Mouse (Mus musculus): ENCODE measurements at regions not wholly inside any gene's neighbourhood (a gene's known extent, or its start where the extent isn't known, plus 50 kb on each side); places are given as distances from the start of the nearest gene placed in this dataset.

DNA sequence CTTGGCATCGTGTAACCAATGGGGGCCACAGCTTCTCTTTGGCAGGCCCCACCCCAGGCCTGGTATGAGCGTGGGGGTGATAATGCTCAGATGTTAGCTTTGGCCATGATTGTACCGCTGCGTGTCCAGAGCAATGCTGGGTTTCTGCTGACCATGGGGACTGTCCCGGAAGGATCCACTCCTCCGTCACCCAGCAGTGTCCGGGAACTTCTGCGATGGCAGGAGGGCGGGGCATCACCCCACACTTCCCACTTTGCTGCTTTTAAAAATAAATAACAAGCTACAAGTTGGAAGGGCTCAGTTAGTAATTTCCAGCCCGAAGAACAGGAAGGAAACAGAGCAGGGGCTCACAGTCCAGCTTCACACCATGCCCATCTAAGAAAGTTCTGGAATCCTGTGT is 116.7 kb upstream of the Ptpn1 start:
- DNase-seq = no peak

GRCm38 (mm10) chr2:167809256-167809655 is 119.6 kb upstream of the Tmem189 start:
- DNase-seq = no peak

DNA sequence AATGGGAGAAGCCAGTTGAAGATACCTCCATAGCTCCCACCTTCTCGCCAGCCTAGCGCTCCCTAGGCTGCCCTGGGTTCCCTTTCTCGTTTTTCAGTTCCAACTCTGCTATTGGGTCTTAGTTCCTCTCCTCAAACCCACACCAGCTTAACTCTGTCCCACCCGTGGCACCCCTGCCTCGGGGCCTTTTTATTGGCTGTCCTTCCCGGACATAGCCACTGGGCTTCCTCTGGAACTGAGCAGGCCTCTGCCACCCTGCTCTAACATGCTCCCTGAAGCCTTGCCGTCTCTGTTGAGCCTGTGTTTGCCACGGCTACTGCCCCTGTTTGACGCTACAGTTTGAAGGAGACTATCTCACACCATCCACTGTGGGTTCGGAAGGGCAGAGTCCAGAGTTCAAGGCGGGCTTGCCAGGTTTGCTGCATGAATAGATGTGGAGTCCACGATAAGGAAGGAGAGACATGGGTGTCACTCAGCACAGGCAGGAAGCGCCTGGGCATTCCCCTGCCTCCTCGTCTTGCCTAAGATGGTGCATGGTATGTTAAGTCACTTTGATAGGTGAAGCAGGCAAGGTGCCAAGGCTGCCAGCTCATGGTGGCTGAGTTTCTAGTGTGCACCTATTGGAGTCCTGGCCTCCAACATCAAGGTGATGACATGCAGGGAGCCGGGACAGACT is 116.1 kb upstream of the Tmem189 start:
- peak in 1 of 2 experiments; percentile 28 for DNase-seq

GRCm38 (mm10) chr2:167804493-167805227 is 115.0 kb upstream of the Tmem189 start:
- peak; percentile 35 to 45 for DNase-seq

DNA sequence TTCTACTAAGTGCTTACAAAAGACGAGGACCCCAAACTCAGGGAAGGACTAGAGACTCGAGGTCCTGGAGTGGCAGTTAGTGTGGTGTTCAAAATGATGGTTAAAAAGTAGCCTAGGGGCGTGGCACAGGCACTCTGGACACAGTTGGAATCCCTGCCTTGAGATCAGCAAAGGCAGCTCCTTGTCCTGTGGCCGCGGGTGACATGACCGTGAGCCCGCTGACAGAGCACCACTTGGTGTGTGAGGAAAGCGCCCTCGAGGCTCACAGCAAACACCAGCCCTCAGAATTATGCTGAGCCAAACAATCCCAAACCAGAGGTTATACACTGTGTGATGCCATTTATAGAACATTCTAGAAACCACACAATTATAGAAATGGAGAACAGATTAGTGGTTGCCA is 112.9 kb upstream of the Tmem189 start:
- no peak for DNase-seq

DNA sequence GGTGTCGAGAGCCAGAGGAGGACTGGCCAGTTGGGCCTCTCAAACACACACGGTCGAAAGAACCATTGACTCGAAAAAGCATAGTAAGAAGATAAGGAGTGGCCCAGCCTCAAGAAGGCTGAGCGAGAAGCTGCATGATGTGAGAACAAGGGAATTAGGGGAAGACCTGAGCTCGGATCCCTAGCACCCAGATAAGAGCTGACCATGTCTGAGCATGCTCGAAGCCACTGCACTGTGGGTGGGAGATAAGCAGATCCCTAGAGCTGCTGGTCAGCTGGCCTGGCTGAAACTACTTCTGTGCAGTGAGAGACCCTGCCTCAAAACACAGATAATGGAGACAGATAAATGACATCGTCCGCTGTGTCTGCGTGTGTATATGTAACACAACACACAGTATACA is 111.8 kb upstream of the Tmem189 start:
- no peak for DNase-seq

- no peak for DNase-seq
These were observed 111.1 kb upstream of the Tmem189 start for GRCm38 (mm10) chr2:167800648-167801245.

DNA sequence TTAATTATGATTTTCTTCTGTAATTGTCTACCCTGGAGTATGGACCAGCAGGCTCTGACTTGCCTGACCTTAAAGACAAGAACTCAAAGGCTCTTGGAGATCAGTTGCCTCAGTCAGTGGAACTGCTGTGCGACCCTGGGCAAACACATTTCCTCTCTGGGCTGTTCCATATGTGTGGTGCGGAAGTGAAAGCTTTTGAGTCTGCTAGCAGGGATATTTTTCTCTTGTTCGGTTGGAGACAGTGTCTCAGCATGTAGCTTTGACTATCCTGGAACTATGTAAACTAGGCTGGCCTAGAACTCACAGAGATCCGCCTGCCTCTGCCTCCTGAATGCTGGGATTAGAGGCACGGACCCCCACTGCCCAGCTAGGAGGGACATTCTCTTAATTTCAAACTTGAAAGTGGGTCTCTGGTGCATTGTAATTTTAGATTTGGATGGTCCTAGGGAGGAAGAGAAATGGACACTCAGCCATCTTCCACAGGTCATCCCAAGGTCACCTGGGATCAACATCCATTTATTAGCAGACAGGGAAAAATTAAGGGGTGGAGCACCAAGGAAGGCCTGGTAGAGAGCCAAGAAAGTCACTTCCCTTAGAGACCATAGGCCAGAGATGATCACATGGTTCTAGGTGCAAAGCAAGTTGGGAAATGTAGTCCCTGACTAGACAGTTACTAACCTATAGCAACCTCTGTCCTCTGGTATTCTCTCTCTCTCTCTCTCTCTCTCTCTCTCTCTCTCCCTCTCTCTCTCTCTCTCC is 110.2 kb upstream of the Tmem189 start:
- no peak for DNase-seq

DNA sequence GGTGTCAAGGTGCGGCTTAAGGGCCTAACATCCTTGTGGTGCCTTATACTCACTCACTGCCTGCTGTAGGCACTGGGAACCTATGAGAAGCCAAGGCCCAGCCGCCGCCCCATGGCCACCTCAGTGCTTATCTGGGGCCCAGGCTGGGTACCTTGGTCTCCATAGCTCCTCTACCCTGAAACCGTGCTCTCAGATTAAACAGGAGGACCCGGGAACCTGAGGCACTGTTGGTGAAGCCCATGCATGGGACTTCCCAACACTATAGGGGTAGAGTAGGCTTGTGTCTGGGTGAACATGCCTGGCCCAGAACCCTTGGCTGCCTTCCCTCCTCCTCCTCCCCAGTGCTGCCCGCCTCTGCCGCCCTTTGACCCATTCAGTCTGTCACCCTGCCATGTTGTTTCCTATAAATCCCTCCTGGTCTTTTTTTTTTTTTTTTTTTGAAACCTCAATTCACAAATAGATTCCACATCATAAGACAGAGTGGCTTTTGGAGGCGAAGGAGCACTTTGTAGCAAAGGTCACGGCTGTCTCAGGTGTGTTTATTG is 109.4 kb upstream of the Tmem189 start:
- no peak for DNase-seq

GRCm38 (mm10) chr2:167798076-167798782 is 108.6 kb upstream of the Tmem189 start:
- no peak for DNase-seq

- no peak for DNase-seq
These were observed 105.9 kb upstream of the Tmem189 start for GRCm38 (mm10) chr2:167795491-167795890.

GRCm38 (mm10) chr2:167793916-167794315 is 104.3 kb upstream of the Tmem189 start:
- DNase-seq = no peak

GRCm38 (mm10) chr2:167792753-167793152 is 103.1 kb upstream of the Tmem189 start:
- DNase-seq = no peak

GRCm38 (mm10) chr2:167792330-167792729 is 102.7 kb upstream of the Tmem189 start:
- DNase-seq = no peak

GRCm38 (mm10) chr2:167789471-167789923 is 99.9 kb upstream of the Tmem189 start:
- no peak for DNase-seq

- no peak for DNase-seq
These were observed 97.3 kb upstream of the Tmem189 start for GRCm38 (mm10) chr2:167786951-167787350.

- no peak for DNase-seq
These were observed 94.7 kb upstream of the Tmem189 start for GRCm38 (mm10) chr2:167784353-167784752.

GRCm38 (mm10) chr2:167783374-167783773 is 93.8 kb upstream of the Tmem189 start:
- DNase-seq = no peak

DNA sequence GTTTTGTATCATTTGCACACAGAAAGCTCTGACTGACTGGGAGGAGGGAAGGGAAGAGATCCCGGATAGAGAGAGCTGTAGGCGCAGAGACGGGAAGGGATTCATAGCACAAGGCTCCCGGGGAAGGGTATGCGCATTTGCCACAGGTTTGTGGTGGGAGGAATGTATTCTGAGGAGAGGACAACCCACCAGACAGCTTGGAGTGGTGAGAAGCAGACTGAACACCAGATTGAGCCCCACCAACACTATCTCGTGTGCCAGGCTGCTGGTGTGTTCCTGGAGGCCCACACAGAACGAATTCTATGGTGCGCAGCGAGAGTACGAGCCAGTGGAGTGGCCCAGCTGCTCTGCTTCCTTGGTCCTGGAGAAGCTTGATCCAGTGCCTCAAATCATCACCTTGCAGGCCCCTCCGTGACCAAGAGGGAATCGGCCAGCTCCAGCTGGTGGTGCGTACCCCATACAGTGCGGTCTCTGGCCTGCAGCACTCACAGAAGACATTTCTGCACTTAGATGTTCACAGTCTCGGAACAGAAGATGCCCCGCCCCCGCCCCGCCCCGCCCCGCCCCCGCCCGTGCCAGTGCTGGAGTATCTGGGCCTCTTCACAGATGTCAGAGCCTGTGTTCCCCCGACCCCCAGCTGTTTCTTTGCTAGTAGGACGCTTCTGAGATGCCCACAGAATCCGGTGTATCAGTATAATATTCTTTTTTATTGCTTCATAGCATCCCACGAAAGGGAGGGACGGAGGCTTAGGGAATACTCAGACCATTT is 92.8 kb upstream of the Tmem189 start:
- DNase-seq = no peak

DNA sequence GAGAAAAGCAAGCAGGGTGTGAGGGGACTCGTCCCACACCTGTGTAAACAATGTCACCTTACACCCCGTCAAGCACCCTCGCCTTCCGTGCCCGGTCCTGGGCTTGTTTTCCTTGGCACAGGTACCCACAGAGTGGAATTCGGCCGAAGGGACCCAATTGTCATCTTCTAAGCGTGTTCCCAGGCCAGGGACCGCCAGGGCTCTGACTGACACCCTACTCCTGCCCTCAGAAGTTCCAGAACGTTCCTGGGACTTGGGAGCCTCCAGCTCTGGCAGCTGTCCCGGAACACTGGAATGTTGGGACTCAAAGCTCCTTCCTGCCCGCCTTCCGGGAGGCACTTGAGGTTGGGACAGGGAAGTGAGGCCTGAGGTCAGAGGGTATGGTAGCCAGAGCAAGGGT is 91.9 kb upstream of the Tmem189 start:
- DNase-seq = no peak

DNA sequence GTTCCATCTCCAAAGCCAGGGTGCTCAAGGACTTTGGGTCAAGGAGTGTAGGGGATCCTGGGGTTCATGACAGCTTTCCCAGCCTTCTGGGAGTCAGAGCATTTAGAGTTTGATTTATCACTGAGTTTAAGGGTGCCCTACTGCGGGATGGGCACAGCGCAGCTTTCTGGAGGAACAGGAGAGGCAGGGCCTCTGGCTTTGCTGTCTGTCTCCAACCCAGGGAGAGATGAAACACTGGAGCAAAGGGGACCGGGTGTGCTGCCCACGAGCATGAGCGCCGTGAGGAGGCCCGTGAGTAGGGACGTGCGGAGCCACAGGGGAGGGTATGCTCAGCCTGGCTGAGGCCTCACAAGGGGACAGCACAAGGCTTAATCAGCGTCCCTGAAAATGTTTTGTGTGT is 89.1 kb upstream of the Tmem189 start:
- DNase-seq = no peak
